ENCODE assay signal across 9 mouse cellular contexts in genomic region chr8:121262728-121263389, GRCm38 (mm10).
DNase-seq lines count a peak whose midpoint lies in the region; ATAC-seq and TF ChIP-seq lines count a peak whose summit lies in the region.
"Had no signal": no experiment of that assay in that cellular context is flagged by ENCODE, and none has a peak within 500 bp of the region (broad histone marks: within the 10 kb centered on the region; RNA-seq: fewer than 3 reads in every experiment).

No protein-coding gene starts in this region.

- WGBS in heart, embryonic 12.5 days = 24% methylated on average over 21 of the region's 21 CpGs
- 84% methylated on average over 21 of the region's 21 CpGs for WGBS in forebrain, embryonic 11.5 days

- peak overlapping the region; percentile 11; the same call in 1 of the 2 replicates for H3K27ac ChIP-seq in layer of hippocampus, adult 2 months
- peak overlapping the region; percentile 49 for H3K27ac ChIP-seq in heart, embryonic 12.5 days (ENCODE audit: poor library complexity, severe bottlenecking)
- no peak overlapping the region for H3K27ac ChIP-seq in forebrain, embryonic 11.5 days (ENCODE audit: low read depth, low read length)

- peak overlapping the region; percentile 40 for H3K4me2 ChIP-seq in heart, embryonic 12.5 days
- no peak overlapping the region for H3K4me2 ChIP-seq in forebrain, embryonic 11.5 days (ENCODE audit: low read depth, low read length, severe bottlenecking)

- H3K9ac ChIP-seq in heart, embryonic 12.5 days = peak overlapping the region; percentile 19; the same call in 1 of the 2 replicates
- no peak overlapping the region for H3K9ac ChIP-seq in forebrain, embryonic 11.5 days (ENCODE audit: low read length)

- ATAC-seq in heart, embryonic 12.5 days (ENCODE audit: insufficient number of reproducible peaks, low FRiP score) = peak; percentile 85
- ATAC-seq in forebrain, embryonic 11.5 days (replicated peaks; ENCODE audit: low FRiP score) = no peak
- ATAC-seq in megakaryocyte, adult 5-6 weeks (ENCODE audit: poor library complexity, severe bottlenecking) = no peak

- DNase-seq in layer of hippocampus, adult 2 months (ENCODE audit: low spot score in 2 of 2) = no peak
- DNase-seq in layer of hippocampus, adult 8-10 months (ENCODE audit: low spot score in 2 of 2) = no peak
- DNase-seq in kidney, postnatal 14 days = peak; percentile 82
- DNase-seq in skeletal muscle tissue, adult 2 months (ENCODE audit: low read depth, low spot score) = peak; percentile 21
- DNase-seq in forebrain, embryonic 11.5 days (ENCODE audit: low spot score) = no peak
- no peak for DNase-seq in layer of hippocampus, postnatal 25 days (ENCODE audit: extremely low spot score in 1 of 2, low spot score in 1 of 2)

- no peaks in the 10 kb centered on the region for H3K9me3 ChIP-seq in heart, embryonic 12.5 days (replicated peaks)
- H3K9me3 ChIP-seq in forebrain, embryonic 11.5 days (ENCODE audit: control insufficient read depth, low read length) = no peaks in the 10 kb centered on the region; the same call in 1 of the 2 replicates

- no peak overlapping the region for H3K4me3 ChIP-seq in layer of hippocampus, adult 2 months
- H3K4me3 ChIP-seq in heart, embryonic 12.5 days = no peak overlapping the region
- no peak overlapping the region for H3K4me3 ChIP-seq in forebrain, embryonic 11.5 days (ENCODE audit: low read depth, low read length)
- H3K4me3 ChIP-seq: megakaryocyte, embryonic 14.5 days had no signal

- TF ChIP-seq CTCF in layer of hippocampus, adult 2 months (conservative IDR thresholded peaks at IDR 0.05) = no peak

- H3K27me3 ChIP-seq in heart, embryonic 12.5 days (replicated peaks) = peaks cover 1% of the 10 kb centered on the region; the same call in 1 of the 2 replicates
- H3K27me3 ChIP-seq in forebrain, embryonic 11.5 days (ENCODE audit: control insufficient read depth, insufficient read depth, low read length) = no peaks in the 10 kb centered on the region

- peaks cover 41% of the 10 kb centered on the region for H3K4me1 ChIP-seq in heart, embryonic 12.5 days (replicated peaks)
- H3K4me1 ChIP-seq in forebrain, embryonic 11.5 days (replicated peaks; ENCODE audit: control insufficient read depth, insufficient read depth, low read length) = no peaks in the 10 kb centered on the region

- H3K36me3 ChIP-seq in heart, embryonic 12.5 days = no peaks in the 10 kb centered on the region
- H3K36me3 ChIP-seq in forebrain, embryonic 11.5 days (ENCODE audit: control insufficient read depth, insufficient read depth, low read length) = no peaks in the 10 kb centered on the region

Comparison
In these comparisons a context has a peak if more than half of its experiments do, and no peak if none do; other contexts are left out.
1. DNase-seq: peak in kidney, postnatal 14 days (single experiment) and skeletal muscle tissue, adult 2 months (single experiment); none in layer of hippocampus, adult 2 months (0 of 2), layer of hippocampus, adult 8-10 months (0 of 2), forebrain, embryonic 11.5 days (single experiment) and layer of hippocampus, postnatal 25 days (0 of 2).